Mouse (Mus musculus): ENCODE data around the gene Cmtr1. TPM values are rescaled to one million over a fixed set of nuclear protein-coding genes. Genes with fewer than 3 reads are reported as not detected.
"Not testable (repeated sequence)": the region's sequence is repeated elsewhere in the genome, so short reads cannot be mapped to it uniquely, and the experiment has no call there.

Gene Cmtr1
- total RNA-seq, 2 experiments from 2014 or later: 139 to 142 TPM

DNA sequence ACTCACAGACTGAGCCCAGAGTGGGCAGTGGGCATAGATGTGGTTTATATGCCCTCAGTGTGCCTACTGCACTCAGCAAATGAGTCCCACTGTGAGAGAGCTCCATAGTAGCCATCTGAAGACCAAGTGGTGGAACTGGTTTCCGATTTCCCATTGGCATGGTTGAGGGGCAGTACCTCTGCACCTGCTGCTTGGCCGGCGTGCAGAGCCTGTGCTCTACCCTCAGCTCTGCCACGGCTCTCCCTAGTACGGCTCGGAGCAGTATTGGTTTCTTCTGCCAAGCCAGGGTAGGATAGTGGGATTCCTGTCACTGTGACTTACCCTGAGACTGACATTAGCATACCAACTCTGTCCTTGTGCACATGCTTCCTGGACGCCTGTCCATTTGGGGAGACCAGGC, 40.2 kb downstream of the Cmtr1 start:
- DNase-seq (ENCODE audit: low spot score in 2 of 2): no peak

DNA sequence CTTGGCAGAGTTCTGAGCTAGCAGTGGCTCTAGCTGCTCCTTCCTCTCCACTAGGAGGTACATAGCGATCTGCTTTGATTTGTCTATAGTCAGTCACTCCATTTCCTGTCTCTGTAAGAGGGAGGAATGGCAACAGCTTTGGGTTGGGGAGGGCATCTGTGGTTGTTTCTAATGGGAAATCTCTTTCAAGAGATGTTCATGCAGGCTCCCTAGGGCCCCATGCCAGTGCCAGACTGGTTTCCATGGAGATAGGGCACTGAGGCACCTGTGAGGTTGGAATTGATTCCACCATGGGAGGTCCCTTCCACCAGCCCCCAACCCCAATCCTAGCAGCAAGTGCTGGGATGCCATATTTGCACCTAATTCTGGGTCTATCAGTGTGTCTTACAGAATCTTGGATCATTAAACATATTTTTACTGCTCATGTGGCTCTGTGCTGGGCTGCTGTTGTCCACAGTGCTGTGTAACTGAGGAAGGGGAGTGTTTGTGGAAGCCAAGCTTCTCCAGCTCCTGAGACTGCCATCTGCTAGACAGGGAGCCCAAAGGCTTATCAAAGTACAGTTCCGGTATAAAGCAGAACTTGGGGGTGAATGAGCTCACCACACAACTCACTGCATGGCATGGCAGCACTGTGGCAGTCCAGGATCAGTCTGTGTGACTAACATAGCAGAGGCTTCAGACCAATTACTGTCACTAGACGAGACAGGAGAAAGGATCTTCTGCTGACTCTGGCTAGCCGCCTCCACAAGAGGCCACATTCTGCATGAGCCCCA, 42.7 kb downstream of the Cmtr1 start:
- DNase-seq (ENCODE audit: low spot score in 2 of 2): no peak

DNA sequence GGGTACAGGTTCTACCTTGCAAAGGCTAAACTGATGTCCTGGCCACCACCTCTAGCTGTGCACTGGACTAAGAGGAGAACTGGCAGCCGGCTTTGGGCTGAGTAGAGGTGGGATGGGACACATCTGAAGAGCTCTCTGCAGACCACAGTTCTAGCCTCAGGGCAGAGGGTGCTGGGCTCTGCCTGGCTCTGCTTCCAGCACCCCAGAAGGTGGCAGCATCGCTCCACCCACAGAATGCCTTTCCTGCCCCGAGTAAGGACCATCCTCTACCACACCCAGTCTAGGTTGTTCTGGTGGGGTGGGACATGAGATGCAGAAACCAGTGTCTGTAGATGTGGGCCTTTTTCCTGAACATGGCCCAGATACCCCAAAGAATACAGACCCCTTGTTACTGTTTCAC, 44.4 kb downstream of the Cmtr1 start:
- peak; percentile 58 to 61 for DNase-seq (ENCODE audit: low spot score in 2 of 2)

DNA sequence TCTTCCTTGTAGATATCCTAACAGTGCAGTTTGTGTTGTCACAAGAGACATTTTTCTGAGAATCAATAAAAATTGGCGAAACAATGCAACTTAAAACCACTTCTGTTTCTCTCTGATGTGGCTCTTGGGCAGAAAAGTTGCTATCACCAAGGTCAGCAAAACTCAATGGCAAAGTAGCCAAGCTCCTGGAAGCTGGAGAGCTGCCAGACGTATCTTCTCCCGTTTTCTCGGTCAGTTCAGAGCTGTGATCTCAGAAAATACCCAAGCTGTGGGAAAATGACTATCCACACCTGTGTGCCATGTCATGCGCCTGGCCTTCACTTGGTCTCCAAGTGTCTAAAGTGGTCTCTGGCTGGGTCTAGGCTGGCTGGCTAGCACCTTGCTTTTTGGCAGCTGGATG, 45.5 kb downstream of the Cmtr1 start:
- DNase-seq (ENCODE audit: low spot score in 2 of 2): no peak

DNA sequence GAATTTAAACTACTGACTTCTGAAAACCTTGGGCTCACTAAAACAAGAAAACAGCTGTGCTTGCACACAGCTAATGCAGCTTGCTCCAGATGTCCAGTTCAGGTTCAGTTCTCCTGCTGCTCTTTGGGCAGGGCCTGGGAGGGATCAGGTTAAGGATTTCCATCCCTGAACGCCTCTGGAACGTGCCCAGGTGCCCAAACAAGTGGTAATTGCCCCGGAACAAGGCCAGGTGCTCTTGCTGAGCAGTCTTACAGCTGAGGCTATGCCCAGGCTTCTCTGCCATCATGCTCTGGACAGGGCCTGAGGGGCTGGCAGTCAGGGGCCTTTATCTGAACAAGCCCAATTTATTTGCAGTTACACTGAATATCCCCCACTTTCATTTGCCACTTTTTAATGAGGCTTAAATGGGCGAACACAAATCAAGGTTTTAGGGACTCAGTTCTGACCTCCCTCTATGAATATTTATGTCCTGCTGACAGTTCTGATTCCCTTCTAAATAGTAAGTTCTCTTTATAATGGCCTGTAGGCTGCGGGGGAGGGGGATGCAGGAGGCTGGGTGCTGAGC, 46.7 kb downstream of the Cmtr1 start:
- no peak for DNase-seq (ENCODE audit: low spot score in 2 of 2)

DNA sequence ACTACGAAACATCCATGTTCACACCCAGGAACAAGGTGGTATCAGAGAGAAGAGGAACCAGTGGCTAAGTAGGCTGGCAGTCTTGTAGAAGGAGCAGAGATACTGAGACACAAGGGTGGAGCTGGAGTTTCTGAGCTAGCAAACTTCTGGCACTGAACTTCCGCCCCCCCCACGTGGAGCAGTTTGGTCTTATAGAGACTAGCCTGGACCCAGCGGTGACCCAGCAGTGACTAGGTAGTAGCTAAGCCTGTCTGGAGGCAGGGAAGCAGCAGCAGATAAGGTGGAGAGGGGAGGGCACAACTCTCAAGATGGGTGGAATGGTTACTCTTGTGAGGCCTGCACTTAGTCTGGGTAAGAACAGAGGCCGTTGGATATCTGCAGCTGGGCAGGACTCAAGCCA, 48.4 kb downstream of the Cmtr1 start:
- no peak for DNase-seq (ENCODE audit: low spot score in 2 of 2)

DNA sequence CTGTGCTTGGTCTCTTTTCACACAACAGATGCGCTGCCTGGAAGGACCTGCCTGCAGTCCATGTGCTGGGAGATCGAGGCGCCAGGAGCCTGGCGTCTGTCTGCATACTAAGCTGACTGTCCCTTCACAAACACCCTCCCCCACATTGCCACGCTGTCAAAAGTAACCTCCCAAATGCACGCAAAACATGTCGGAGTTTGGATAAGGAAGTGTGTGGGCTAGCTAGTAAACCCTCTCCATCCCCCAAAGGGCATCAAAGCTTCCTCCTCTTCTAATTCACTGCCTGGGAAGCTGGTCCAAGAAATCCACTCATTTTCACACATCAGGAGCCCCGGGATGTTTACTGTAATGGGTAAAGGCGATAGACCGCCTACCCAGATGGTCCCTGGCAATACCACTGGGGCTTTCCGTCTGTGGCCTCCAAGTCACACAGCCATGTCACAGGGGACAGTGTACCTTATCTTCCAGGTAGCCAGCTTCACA, 50.2 kb downstream of the Cmtr1 start:
- DNase-seq (ENCODE audit: low spot score in 2 of 2): peak in 1 of 2 experiments; percentile 41

DNA sequence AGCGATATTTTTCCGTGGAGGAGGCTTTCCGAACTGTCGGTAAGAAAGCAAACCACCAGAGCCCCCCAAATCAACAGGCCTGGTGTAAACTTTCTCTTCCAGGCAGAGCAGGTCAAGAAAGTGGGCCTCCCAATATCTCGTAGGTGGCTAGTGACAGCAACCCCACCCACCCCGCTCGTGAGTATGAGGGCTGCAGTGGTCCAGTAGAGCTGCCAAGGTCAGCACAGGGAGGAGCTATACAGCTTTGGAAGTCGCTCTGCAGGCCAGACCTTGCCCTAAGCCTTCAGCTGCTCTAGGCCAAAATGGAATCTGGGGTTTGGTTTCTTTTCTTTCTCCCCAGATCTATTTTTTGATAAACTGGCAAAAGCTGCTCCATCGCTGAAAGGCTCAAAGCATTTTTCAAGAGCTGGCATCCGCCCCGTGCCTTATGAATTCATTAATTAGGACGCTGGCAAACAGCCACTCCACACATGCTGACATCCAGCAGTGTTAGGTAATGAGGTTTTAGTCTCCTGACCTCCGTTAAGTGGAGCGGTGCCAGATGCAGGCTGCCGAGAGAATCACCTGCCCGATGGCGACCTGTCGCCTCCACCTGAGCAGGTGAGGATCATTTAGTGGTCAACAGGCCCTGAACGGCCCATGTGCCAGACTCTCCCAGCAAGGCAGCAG, 50.8 kb downstream of the Cmtr1 start:
- DNase-seq (ENCODE audit: low spot score in 2 of 2): no peak

DNA sequence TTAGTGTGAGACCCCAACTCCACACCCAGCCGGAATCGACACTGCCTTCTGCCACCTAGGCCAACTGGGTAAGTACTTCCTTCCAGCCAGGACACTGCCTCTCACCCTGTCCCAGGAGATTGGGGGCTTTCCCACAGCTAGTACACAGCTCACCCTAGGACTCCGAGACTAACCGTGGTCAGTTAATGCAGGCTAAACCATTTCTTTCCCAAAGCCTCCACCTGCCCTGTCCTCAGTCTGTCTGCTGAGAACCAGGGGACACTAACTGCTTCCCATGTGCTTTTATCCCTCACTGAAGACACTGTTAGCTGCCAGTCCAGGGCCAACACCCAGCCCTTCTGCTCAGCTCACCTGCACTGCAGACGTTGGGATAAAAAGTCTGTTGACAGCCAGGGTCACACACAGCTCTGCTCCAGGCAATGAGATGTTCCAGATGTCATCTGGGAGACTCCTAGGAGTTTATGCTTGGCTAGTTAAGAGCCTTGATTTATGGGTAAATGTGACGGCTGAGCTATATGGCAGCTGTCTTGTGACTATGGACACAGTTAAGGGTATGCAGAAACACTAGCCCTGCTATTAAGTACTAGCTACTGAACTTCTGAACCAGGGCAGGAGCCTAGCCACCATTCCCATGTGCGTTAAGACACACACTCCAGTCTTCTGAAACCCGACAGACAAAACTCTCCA, 51.5 kb downstream of the Cmtr1 start:
- DNase-seq (ENCODE audit: low spot score in 2 of 2): no peak

DNA sequence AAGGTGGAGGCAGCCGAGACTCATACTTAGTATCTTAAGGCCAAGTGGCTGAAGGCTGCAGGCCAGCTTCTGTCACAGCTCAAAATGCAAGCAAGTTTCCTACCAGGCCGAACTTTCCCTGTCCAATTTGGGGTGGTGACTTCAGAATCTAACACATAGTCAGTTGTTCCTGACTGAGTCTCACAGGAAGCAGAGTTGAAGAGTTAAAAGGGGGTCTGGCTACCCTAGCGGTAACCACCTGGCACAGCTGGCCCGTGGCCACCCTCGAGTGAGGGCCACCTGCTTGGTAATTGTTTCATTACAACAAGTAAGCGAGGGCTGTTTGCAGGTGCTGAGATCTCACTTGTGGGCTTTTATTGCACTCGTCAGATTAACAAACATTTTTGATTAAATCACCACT, 52.2 kb downstream of the Cmtr1 start:
- no peak for DNase-seq (ENCODE audit: low spot score in 2 of 2)

DNA sequence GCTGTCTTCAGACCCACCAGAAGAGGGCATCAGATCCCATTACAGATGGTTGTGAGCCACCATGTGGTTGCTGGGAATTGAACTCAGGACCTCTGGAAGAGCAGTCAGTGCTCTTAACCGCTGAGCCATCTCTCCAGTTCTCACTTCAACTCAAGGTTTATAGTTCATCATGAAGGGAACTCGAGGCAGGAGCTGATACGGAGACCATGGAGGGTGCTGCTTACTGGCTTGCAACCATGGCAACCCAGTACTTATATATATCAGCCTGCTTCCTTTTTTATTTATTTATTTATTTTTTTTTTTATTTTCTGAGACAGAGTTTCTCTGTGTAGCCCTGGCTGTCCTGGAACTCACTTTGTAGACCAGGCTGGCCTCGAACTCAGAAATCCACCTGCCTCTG, 53.3 kb downstream of the Cmtr1 start:
- DNase-seq (ENCODE audit: low spot score in 2 of 2): not testable (repeated sequence)

DNA sequence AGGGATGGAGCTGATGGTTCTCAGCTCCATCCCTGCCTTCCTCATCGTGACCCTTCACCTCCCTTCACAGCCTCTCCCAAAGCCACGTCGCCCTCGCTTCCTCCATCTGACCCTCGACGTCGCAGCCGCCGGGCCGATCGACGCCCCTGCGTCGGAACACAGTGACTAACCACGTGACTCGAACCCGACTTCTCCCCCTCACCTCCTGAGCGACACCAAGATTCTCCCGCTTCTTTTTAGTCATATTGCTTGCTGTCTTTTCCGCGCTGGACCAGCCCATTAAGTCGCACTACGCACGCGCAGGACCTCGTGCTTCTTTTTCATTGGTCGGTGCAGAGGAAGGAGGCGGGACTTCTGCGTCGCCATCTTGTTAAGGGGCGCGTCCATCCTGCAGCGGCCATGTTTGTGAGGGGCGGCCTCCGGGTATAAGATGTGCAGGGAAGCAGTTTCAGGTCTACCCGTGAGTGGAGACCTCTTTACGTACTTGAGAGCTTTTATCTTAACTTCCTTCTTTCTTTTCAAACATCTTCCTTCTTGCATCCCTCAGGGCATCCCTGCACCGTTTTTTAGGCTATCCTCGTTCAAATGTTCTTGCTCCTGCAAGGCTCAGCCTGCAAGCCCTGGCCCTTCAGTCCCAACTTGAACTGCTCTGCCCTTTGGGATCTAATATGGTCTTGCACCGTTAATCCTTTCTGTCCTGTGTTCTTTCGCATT, 56.5 kb downstream of the Cmtr1 start, which contains the start of gene Ccdc167:
Gene Ccdc167 (minus strand): TSS at position 313 of the 714 bp plus-strand sequence.
- DNase-seq (ENCODE audit: low spot score in 2 of 2): peak; percentile 95

DNA sequence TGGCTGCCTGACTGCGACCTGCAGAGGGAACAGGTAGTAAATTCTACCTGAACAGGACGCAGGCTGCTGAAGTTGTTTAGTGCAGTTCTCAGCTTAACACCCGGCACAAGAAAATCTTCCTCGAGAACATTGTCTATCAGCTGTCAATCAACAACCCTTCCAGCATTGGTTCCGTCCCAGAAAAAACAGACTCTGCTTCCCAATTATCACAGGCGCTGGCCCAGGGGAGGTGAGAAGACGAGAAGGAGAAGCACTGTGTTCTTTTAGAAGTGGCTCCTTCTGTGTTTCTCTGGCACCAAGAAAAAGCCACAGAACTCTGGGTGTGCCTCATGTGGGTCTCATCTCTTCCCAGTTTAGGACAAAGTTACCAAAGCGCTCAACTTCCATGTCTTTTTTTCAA, 58.3 kb downstream of the Cmtr1 start:
- no peak for DNase-seq (ENCODE audit: low spot score in 2 of 2)

DNA sequence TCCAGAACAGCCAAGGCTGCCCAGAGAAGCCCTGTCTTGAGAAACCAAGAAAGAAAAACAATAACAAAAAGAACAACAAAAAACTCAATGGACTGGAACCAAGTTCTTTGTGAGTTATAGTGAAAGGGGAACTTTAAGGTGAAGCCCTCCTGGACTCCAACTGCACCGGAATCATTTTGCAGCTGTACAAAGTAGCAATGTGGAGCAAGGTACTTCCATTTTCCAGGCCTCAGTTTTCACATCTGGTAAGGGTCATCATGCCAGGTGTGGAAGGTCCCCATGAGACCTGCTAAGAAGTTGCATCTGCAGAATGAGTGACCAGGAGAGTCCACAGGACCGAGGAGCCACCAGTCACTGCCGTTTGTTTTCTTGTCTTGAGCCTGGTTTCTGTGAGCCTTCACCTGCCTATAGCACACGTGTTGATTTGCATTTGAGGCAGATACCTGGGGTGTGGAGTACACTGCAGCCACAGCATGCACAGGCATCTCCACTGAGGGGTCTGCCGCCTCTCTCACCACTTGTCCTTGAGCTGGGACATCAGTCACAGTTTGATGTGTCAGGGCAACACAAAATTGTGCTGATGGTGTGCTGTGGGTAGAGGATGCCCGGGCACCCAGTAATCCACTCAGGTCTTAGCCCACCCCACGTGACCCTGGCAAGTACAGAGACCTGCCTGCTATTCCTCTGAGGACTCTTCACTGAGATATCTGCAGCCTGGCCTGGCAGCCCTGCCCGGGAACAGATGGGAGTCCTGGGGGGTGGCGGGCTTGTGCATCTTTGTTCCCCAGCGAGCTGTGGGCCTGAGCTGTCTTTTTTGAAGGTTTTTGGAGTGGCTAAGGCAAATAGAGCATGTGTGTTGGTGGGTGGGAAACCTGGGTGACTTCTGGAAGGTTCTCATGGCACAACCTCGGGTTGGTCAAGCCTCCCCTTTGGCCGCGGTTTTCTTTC, 59.5 kb downstream of the Cmtr1 start:
- DNase-seq (ENCODE audit: low spot score in 2 of 2): no peak

DNA sequence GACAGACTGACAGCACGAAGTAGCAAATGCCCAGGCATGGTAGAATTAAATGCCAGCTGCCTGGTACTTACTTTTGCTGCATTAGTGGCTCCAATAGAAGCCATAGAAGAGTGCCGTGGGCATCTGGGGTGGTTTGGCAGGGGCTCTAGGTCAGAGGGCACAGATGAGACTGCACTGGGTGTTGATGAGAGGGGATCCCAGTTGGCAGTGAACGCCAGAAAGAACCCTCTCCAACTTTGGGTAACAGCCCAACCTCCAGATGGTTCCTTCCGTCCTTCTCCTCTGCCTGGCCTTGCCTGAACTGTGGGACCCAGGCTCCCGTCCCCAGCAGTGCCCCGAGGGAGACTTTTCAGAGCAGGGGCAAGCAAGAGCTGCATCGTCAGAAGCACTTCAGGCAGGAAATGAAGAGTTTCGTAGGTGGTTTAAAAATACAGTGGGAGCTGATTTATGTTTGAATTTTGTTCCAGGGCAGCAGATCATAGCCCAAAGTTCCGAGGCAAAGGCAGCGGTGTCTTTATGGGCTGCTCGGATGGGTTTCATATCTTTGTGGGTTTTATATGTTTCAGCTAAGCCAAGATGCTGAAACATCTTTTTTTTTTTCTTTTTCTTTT, 60.5 kb downstream of the Cmtr1 start:
- DNase-seq (ENCODE audit: low spot score in 2 of 2): no peak

DNA sequence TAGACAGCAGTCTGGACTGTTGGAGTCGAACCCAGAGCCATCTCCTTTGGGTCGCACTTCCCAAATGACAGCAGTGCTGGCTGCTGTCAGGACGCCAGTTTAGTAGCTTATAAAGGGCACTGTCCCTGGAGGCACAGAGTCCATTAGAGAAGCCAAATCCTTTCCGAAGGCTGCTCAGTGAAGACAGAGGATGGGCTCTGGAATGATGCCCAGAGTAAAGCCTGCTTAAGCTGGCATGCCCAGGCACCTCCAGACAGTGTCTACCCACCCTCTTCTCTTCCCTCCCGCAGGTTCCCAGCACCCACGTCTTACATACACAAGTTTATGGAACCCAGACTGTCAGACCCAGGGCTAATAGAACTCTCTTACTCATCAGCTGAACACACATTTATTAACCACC, 64.2 kb downstream of the Cmtr1 start:
- no peak for DNase-seq (ENCODE audit: low spot score in 2 of 2)

DNA sequence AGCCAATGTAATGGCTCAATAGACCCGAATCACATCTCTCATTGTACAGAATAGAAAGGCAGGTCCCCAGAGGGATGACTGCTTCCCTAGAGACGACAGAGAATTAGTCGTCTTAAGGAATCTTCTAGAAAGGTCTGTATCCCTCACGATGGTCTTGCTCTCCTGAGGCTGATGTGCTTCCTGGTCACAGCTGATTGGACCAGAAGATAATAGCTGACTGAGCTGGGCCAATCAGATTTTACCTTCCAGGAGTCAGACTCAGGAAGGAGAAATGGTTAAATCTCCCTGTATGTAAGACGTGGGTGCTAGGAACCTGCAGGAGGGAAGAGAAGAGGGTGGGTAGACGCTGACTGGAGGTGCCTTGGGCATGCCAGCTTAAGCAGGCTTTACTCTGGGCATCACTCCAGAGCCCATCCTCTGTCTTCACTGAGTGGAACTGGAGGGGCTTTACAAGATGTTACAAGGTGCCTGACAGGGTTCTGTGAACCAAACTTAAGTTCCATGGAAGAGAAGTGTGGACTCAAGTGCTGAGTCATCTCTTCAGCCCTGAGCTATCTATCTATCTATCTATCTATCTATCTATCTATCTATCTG, 64.7 kb downstream of the Cmtr1 start:
- DNase-seq (ENCODE audit: low spot score in 2 of 2): no peak

DNA sequence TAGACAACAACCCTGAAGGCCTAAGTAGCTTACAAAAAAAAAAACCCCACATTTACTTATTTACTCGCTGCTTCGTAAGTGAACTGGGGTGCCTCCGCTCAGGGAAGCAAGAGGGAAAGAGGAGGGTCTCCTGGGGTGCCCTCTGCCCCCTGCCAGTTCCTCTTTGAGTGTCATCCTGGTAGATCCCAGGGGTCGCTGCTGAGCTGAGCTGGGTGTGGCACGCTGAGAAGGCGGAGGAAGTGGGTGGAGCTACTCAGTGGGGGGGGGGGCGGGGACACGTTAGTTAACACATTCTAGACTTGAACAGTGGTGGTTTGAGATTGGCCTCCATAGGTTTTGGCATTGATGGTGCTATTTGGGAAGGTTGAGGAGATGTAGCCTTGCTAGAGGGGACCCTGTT, 67.7 kb downstream of the Cmtr1 start:
- DNase-seq (ENCODE audit: low spot score in 2 of 2): no peak

Measured in left cerebral cortex, adult 18-20 months (tissue).